Mouse (Mus musculus) heart, embryonic 12.5 days (tissue): ENCODE data around the gene Mmp27. TPM values are rescaled to one million over a fixed set of nuclear protein-coding genes. Genes with fewer than 3 reads are reported as not detected.
A peak's percentile ranks its signal among the peaks of the same experiment; 100 is the strongest.

Experiments
- ATAC-seq: fragments of 200-750 bp; cut with Nextera tagmentation; 2 replicates; pipeline ENCODE4 v1.8.0; 2017; ENCODE audit warnings: moderate TSS enrichment, moderate library complexity; ENCODE audit not compliant: insufficient number of reproducible peaks, low FRiP score
- H3K27ac ChIP-seq: fragments of 300-500 bp; sonication (generic); 2 replicates; pipeline ENCODE4 v1.5.1; 2016; ENCODE audit warnings: mild to moderate bottlenecking, moderate library complexity; ENCODE audit not compliant: poor library complexity, severe bottlenecking
- H3K27me3 ChIP-seq: fragments of 300-500 bp; sonication (generic); replicated peaks from 2 replicates; pipeline ENCODE4 v1.6.1; 2016; ENCODE audit warnings: mild to moderate bottlenecking, moderate library complexity
- H3K36me3 ChIP-seq: fragments of 300-500 bp; sonication (generic); 2 replicates; pipeline ENCODE4 v1.6.1; 2016; ENCODE audit warnings: mild to moderate bottlenecking, moderate library complexity
- H3K4me1 ChIP-seq: fragments of 300-500 bp; sonication (generic); replicated peaks from 2 replicates; pipeline ENCODE4 v1.6.1; 2016; ENCODE audit warnings: mild to moderate bottlenecking
- H3K4me2 ChIP-seq: fragments of 300-500 bp; sonication (generic); 2 replicates; pipeline ENCODE4 v1.6.1; 2016; ENCODE audit warnings: mild to moderate bottlenecking, moderate library complexity
- H3K4me3 ChIP-seq: fragments of 300-500 bp; sonication (generic); 2 replicates; pipeline ENCODE4 v1.5.1; 2016; ENCODE audit warnings: mild to moderate bottlenecking
- H3K9ac ChIP-seq: fragments of 300-500 bp; sonication (generic); 2 replicates; pipeline ENCODE4 v1.6.1; 2016; ENCODE audit warnings: mild to moderate bottlenecking, moderate library complexity
- H3K9me3 ChIP-seq: fragments of 300-500 bp; sonication (generic); replicated peaks from 2 replicates; pipeline ENCODE4 v1.6.1; 2016; ENCODE audit warnings: mild to moderate bottlenecking, moderate library complexity
- WGBS: fragments of 180-500 bp; shearing (Covaris S2); methylation state at CpG from one replicate; pipeline ENCODE4 v1.1.7; 2016; 5-methylcytosine and 5-hydroxymethylcytosine counted together
- polyA plus RNA-seq: library from polyadenylated mRNA; unstranded; fragments of >200 nt; fragmentation: Nextera tagmentation; extraction: Ambion mirVana; gene quantifications from 2 replicates; pipeline ENCODE4 v1.2.1, GENCODE M21; 2016

Gene Mmp27
- polyA plus RNA-seq = not detected in 2 replicates

DNA sequence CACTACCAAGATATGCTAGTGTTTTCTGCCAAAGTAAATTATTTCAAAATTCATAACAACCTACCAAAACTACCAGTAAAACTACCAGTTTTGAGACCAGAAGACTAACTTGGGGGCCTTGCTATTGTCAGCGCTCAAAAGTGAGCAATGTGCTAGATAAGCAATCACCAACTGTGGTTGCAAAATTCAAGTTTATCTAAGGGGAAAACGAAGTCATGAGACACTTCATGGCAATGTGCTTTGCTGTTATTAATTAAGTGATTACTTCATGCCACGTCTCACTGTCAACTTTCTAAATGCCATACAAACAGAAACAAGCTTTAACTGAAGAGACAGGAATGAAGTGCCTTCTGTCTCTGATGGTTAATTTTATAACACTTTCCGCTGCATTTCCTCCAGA lies at the start of gene Mmp27:
Gene Mmp27 (plus strand): TSS at position 235 of the 400 bp plus-strand sequence.
- Histone ChIP-seq H3K27ac (no peak within 1 kb of the TSS), H3K36me3 (no peaks in the 10 kb centered on the region), H3K4me1 (no peaks in the 10 kb centered on the region), H3K9me3 (no peaks in the 10 kb centered on the region), H3K4me2 (no peak within 1 kb of the TSS), H3K9ac (no peak within 1 kb of the TSS), H3K4me3 (no peak within 1 kb of the TSS), H3K27me3 (no peaks in the 10 kb centered on the region)
- 52% methylated on average over 4 of the region's 4 CpGs for WGBS
- ATAC-seq = no peak

DNA sequence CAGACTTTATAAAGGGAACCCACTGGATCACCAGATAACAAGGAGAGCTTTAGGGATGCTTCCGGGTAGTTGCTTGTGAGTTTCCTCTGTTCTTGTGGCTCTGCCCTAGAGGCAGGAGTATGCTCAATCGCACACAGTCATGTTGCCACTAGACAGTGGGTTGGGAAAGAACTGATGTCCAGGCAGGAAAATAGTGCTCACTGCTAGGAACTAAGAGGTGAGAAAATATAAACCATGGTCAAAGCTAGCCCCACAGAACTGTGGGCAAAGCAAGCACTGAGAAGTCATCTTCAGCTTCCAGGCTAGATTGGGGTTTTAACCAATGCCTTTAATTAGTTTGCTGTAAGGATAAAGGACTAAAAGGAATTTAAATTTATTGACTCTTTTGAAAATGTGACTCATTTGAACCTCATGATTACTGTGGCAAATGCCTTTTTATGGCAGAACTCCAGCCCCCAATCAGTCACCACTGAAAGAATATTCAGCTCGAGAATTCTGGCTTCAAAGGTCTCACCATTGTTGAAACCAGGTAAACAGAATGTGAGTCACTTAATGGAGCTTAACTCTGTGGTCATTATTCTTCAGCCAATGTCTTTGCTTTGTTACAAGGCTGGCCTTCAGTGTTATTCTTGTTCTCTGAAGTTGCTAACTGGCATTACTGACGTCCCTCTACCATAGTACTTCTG lies 44.8 kb upstream of the Mmp27 start:
- Histone ChIP-seq H3K9ac (no peak overlapping the region), H3K4me3 (no peak overlapping the region), H3K27me3 (no peaks in the 10 kb centered on the region), H3K27ac (no peak overlapping the region), H3K9me3 (no peaks in the 10 kb centered on the region), H3K36me3 (no peaks in the 10 kb centered on the region), H3K4me2 (no peak overlapping the region), H3K4me1 (no peaks in the 10 kb centered on the region)
- ATAC-seq = no peak
- WGBS = 73% methylated on average over 4 of the region's 4 CpGs

DNA sequence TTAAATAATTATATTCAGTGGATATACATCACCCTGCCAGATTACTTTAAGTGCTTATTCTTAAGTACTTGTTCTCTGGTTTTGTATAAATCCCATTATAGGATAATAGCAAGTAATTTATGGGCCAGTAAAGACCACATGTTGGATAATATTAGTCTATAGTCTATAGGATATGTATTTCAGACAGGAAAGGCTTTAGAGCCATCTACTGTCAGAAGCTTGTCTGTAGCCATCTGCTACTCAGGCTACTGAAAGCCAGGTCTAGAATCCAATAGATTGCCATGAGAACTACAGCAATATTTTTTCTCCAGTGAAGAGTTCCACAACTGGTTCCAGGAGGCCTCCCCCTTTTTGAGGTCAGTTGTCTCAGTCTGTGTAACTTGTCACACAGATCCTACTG lies 28.4 kb upstream of the Mmp27 start:
- H3K9me3 ChIP-seq = no peaks in the 10 kb centered on the region
- H3K27ac ChIP-seq = no peak overlapping the region
- ATAC-seq = no peak
- no peak overlapping the region for H3K4me3 ChIP-seq
- H3K4me1 ChIP-seq = no peaks in the 10 kb centered on the region
- no peak overlapping the region for H3K4me2 ChIP-seq
- H3K36me3 ChIP-seq = no peaks in the 10 kb centered on the region
- no peak overlapping the region for H3K9ac ChIP-seq
- no peaks in the 10 kb centered on the region for H3K27me3 ChIP-seq

DNA sequence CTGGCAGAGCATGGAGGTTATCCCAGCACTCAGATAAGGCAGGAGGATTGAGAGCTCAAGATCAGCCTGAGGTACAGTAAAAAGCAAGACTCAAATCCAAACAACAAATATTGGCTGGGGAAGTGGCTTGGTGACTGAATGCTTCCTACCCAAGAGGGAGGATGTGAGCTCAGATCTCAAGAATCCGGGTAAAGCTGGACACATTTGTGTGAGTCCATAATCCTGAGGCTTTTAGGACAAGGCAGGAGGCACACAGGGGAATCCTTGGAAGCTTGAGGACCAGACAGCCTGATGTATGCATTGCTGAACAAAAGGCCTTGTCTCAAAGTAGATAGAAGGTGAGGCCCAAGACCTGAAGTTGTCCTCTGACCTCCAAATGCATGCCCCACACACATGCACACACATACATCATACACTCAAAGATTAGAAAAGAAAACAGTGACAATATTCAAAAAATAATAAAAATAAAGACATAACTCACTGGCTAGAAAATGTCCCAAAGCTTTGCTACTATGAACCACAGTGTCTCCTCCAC lies 26.2 kb upstream of the Mmp27 start:
- 51% methylated on average over 1 of the region's 1 CpGs for WGBS
- H3K4me1 ChIP-seq = no peaks in the 10 kb centered on the region
- no peak overlapping the region for H3K27ac ChIP-seq
- H3K9ac ChIP-seq = no peak overlapping the region
- no peaks in the 10 kb centered on the region for H3K36me3 ChIP-seq
- H3K9me3 ChIP-seq = no peaks in the 10 kb centered on the region
- no peak overlapping the region for H3K4me3 ChIP-seq
- H3K4me2 ChIP-seq = no peak overlapping the region
- no peaks in the 10 kb centered on the region for H3K27me3 ChIP-seq
- no peak for ATAC-seq

DNA sequence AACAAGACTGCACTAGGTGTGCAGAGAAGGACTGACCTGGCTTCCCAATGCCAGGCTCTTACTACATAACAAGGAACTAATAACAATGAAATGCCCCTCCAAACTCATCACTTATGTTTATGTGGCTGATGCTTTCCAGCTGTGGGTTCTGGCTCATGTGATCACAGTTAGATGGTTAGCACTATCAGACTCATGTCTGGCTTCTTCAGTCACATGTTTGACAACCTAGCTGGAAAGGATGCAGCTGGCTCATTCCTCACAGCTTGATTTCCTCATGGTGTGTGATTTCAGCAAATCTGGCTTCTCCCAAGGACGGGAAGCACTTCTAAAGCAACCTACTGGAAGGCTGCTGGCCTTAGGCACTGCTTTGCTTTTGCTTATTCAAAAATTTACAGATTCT lies 25.7 kb upstream of the Mmp27 start:
- no peaks in the 10 kb centered on the region for H3K36me3 ChIP-seq
- 0 out of 2 replicates have a peak, but pooled peaks have one; percentile 73 for ATAC-seq
- H3K27ac ChIP-seq = no peak overlapping the region
- H3K4me3 ChIP-seq = no peak overlapping the region
- WGBS = 37% methylated on average over 1 of the region's 1 CpGs
- no peak overlapping the region for H3K9ac ChIP-seq
- H3K4me1 ChIP-seq = no peaks in the 10 kb centered on the region
- H3K27me3 ChIP-seq = no peaks in the 10 kb centered on the region
- H3K4me2 ChIP-seq = no peak overlapping the region
- no peaks in the 10 kb centered on the region for H3K9me3 ChIP-seq

DNA sequence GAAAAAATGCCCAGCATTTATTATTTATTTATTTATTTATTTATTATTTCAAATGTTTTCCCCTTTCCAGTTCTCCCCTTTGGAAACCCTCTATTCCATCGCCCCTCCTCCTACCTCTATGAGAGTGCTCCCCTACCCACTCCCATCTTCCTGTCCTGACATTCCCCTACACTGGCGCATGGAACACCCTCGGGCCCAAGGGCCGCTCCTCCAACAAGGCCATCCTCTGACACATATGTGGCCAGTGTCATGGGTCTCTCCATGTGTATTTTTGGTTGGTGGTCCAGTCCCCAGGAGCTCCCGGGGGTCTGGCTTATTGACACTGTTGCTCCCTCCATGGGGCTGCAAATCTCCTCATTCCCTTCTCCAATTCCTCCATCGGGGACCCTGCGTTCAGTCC lies 25.3 kb upstream of the Mmp27 start:
- H3K4me2 ChIP-seq = no peak overlapping the region
- 79% methylated on average over 7 of the region's 7 CpGs for WGBS
- H3K9ac ChIP-seq = no peak overlapping the region
- no peak overlapping the region for H3K27ac ChIP-seq
- no peaks in the 10 kb centered on the region for H3K9me3 ChIP-seq
- H3K4me3 ChIP-seq = no peak overlapping the region
- no peaks in the 10 kb centered on the region for H3K27me3 ChIP-seq
- ATAC-seq = peak; percentile 48; the same call in 1 of the 2 replicates
- H3K4me1 ChIP-seq = no peaks in the 10 kb centered on the region
- H3K36me3 ChIP-seq = no peaks in the 10 kb centered on the region

DNA sequence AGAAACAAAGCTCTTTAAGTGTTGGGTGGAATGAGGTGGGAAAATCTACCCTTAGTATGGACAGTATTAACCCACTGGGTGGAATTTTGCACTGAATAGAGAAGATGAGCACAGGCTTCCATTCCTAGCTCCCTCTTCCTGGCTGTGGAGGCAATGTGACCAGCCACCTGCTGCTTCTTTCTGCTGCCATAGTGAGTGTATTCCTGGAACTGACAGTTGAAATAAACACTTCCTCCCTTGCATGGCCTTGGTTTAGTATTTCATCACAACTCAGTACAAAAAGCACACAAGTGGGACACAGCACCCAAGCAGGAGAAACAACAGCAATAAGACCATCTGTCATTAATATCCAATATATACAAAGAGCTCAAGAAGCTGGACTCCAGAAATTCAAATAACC lies 19.3 kb upstream of the Mmp27 start:
- H3K4me1 ChIP-seq = no peaks in the 10 kb centered on the region
- no peaks in the 10 kb centered on the region for H3K27me3 ChIP-seq
- H3K27ac ChIP-seq = no peak overlapping the region

DNA sequence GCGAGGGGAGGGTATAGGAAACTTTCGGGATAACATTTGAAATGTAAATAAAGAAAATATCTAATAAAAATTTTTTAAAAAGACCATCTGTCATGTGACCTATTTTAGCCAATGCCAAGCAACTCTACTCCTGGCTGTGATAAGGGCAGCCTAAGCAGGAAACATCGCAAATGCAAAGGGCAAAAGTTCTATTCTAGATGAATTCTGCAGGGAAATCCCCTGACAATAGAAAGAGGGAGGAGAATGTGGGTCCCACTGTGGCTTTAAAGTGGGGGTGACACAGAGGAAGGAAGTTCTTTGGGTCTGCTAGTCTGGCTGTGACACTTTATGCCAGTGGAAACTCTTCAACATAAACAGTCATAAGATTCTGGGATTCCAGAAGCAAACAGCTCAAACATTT lies 17.7 kb upstream of the Mmp27 start:
- no peak overlapping the region for H3K9ac ChIP-seq
- ATAC-seq = no peak

More for the DNA sequence above, 19.3 kb upstream of the Mmp27 start:
- no peak overlapping the region for H3K4me3 ChIP-seq
- no peak overlapping the region for H3K9ac ChIP-seq
- no peaks in the 10 kb centered on the region for H3K36me3 ChIP-seq
- no peaks in the 10 kb centered on the region for H3K9me3 ChIP-seq
- no peak overlapping the region for H3K4me2 ChIP-seq
- ATAC-seq = no peak

DNA sequence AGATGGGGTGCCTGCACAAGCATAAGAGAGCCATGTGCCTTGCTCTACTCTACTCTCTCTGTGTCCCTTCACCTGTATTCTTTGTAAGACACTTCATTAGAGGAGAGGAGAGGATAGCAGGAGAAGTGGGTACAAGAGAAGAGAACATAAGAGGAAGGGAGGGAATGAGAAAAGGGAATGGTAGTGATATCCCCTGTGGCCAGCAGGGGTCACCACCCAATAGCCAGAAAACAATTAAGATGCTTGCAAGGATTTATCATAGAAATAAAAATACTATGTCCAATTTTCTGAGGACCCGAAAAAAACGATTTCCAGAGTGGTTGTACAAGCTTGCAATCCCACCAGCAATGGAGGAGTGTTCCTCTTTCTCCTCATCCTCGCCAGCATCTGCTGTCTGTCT lies 16.8 kb upstream of the Mmp27 start:
- ATAC-seq = no peak

More for the DNA sequence above, 17.7 kb upstream of the Mmp27 start:
- Histone ChIP-seq H3K4me1 (no peaks in the 10 kb centered on the region), H3K4me3 (no peak overlapping the region), H3K9me3 (no peaks in the 10 kb centered on the region), H3K27ac (no peak overlapping the region), H3K36me3 (no peaks in the 10 kb centered on the region), H3K4me2 (no peak overlapping the region), H3K27me3 (no peaks in the 10 kb centered on the region)
- WGBS = 74% methylated on average over 3 of the region's 3 CpGs

DNA sequence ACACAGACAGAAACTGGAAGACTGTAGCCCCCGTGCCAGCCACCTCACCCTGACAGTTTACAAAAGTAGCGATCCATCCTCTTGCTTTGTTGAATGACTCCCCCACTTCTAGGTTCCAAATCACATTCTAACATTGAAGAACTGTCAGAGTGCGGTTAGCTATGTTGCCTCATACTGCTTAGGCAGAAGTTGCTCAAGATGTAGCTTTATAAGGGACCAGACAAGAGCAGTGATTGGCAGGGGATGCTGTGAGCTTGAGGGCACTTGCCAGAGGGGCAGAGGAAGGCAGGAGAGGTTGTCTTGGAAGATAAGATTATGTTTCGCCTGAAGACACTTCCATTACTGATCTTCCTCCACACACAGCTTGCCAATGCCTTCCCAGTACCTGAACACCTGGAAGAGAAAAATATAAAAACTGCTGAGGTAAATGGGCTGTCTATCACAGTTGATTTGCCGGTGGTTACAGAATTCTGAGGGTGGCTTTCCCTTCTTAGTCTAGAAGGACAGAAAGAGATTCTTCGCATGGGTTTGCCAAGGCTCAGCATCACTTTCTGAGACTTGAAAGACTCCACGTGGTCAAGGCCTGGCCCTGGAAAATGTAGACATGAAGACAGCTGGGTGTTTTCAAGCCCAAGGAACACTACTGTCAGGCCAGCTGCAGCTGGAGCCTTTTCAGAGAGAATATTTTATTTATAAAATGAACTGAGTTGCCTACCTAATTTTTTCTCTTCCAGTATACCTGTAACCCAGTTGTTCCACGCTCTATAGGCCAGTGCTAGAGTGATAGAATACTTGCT lies 12.8 kb upstream of the Mmp27 start, which contains the start of gene Mmp8:
Gene Mmp8 (plus strand): TSS at position 236 of the 797 bp plus-strand sequence.
- H3K4me1 ChIP-seq = no peaks in the 10 kb centered on the region
- H3K36me3 ChIP-seq = no peaks in the 10 kb centered on the region
- no peaks in the 10 kb centered on the region for H3K9me3 ChIP-seq
- WGBS = 70% methylated on average over 8 of the region's 8 CpGs
- H3K27me3 ChIP-seq = no peaks in the 10 kb centered on the region
- no peak for ATAC-seq
- H3K9ac ChIP-seq = no peak within 1 kb of the TSS
- H3K4me3 ChIP-seq = no peak within 1 kb of the TSS
- H3K4me2 ChIP-seq = no peak within 1 kb of the TSS
- no peak within 1 kb of the TSS for H3K27ac ChIP-seq

More for the DNA sequence above, 16.8 kb upstream of the Mmp27 start:
- H3K9me3 ChIP-seq = no peaks in the 10 kb centered on the region
- H3K9ac ChIP-seq = no peak overlapping the region
- no peaks in the 10 kb centered on the region for H3K36me3 ChIP-seq
- no peaks in the 10 kb centered on the region for H3K4me1 ChIP-seq
- no peaks in the 10 kb centered on the region for H3K27me3 ChIP-seq
- H3K27ac ChIP-seq = no peak overlapping the region
- 35% methylated on average over 3 of the region's 3 CpGs for WGBS
- no peak overlapping the region for H3K4me3 ChIP-seq
- no peak overlapping the region for H3K4me2 ChIP-seq

DNA sequence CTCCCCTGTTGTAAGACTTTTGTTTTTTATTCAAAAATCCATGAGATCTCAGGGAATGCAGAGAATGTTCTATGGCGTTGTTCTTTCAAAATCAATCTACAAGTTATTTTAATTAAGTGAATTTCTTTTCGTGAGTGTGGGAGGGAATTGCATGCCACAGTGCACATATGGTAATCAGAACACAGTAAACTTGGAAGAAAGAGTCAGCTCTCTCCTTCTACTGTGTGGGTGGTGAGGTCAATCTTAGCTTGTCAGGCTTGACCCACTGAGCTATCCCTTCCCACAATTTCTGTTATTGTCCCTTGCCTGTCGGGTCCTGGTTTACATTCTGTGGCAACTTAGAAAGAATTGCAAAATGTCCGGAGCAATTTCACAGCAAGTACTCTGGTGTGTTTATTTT lies 11.2 kb upstream of the Mmp27 start:
- 77% methylated on average over 4 of the region's 4 CpGs for WGBS
- no peak overlapping the region for H3K9ac ChIP-seq
- ATAC-seq = no peak
- H3K4me2 ChIP-seq = no peak overlapping the region
- no peaks in the 10 kb centered on the region for H3K4me1 ChIP-seq
- H3K27ac ChIP-seq = no peak overlapping the region
- H3K27me3 ChIP-seq = no peaks in the 10 kb centered on the region
- H3K4me3 ChIP-seq = no peak overlapping the region
- no peaks in the 10 kb centered on the region for H3K9me3 ChIP-seq
- no peaks in the 10 kb centered on the region for H3K36me3 ChIP-seq
